Mouse (Mus musculus) gonadal fat pad, adult 2 months (tissue): ENCODE data around the gene Gm45213. TPM values are rescaled to one million over a fixed set of nuclear protein-coding genes. Genes with fewer than 3 reads are reported as not detected.

Experiments used
- DNase-seq: peaks from one replicate; pipeline ENCODE4 v3.0.0-alpha.2; 2012; ENCODE audit warnings: low read depth
- polyA plus RNA-seq: library from polyadenylated mRNA; depleted of rRNA; stranded (reverse); fragments of >200 nt; gene quantifications from 2 replicates; pipeline ENCODE4 v1.2.3, GENCODE M21; 2012; rRNA removed

The Gm45213 gene
- not detected in 2 replicates for polyA plus RNA-seq

- DNase-seq, result no peak
These were observed at the start of gene Gm45213 for GRCm38 (mm10) chr7:66043552-66044459. Gene Gm45213 (plus strand): TSS chr7:66043602.

- no peak for DNase-seq
These were observed 42.2 kb upstream of the Gm45213 start for GRCm38 (mm10) chr7:66001035-66001754.

- no peak for DNase-seq
These were observed 41.6 kb upstream of the Gm45213 start for GRCm38 (mm10) chr7:66001797-66002196.

GRCm38 (mm10) chr7:66003447-66003846 is 40.0 kb upstream of the Gm45213 start:
- no peak for DNase-seq

DNA sequence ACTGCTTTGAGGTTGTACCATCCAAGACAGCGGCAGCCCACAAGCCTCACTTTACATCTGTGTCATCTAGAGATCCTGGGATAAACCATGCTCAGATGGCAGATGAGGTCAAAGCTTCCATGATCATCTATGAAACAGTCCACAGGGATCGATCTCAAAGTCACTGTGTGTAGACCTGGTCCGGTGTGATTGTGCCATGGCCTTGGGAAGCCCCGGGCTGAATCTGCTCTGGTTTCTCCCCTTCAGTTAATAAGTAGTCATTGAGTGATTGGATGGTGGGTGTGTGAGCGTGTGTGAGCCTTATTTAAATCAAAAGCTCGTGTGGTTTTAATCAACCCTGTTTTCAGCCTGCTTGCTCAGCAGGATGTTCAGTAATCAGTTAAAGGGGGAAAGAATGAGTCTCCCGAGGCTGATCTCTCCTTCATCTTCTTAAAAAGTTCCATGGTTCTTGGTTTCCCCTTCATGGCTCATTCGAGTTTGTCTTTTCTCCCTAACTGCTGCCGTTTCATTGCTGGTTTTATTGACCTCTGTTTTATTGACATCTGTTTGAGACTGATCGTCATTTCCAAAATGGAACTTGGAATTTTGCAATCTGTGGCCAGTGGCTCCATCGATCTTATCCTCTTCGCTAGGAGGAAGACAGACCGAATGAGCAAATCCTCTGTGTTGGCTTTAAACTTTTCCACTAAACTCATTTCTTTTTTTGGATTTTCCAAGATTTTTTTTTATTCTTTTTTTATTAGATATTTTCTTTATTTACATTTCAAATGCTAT is 39.4 kb upstream of the Gm45213 start:
- DNase-seq, result no peak

- DNase-seq, result no peak
These were observed 38.3 kb upstream of the Gm45213 start for GRCm38 (mm10) chr7:66005066-66005465.

- DNase-seq, result no peak
These were observed 35.1 kb upstream of the Gm45213 start for GRCm38 (mm10) chr7:66008161-66008891.

- no peak for DNase-seq
These were observed 34.5 kb upstream of the Gm45213 start for GRCm38 (mm10) chr7:66008892-66009273.

DNA sequence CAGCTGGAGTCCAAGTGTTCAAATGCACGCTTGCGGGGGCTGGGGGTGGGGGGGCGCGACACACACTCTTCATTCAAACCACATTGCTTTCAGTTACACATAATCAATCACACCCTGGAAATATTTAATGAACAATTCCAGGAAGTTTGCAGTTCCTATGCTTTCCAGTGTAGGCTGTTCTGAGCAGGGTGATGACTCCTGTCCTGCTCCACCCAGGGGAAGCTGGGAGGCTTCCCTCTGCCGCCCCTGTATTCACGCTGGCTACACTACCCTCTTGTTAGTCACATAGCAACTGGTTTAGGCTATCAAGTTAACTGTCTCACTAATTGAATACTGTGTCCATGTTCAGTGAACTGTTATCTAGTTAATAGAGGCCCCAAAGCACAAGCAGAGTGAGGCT is 32.9 kb upstream of the Gm45213 start:
- no peak for DNase-seq

DNA sequence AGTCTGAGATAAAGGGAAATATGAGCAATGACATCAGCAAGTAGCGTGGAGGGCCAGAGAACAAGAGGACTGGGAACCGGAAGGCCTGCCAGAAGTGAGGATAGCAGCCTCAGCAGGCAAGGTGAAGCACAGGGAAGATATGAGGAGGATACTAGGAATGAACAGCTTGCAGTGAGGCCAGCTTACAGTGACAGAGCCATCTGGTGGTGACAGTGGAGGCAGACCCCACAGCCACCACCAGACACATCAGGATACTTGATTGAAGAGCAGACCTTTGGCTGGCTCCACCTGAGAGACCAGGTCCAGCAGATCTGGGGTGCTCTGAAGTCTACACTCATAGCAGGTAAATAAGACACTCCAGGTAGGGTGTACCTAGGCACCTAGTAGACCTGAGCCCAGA is 15.7 kb upstream of the Gm45213 start:
- DNase-seq, result no peak

- no peak for DNase-seq
These were observed 14.5 kb upstream of the Gm45213 start for GRCm38 (mm10) chr7:66028766-66029512.

DNA sequence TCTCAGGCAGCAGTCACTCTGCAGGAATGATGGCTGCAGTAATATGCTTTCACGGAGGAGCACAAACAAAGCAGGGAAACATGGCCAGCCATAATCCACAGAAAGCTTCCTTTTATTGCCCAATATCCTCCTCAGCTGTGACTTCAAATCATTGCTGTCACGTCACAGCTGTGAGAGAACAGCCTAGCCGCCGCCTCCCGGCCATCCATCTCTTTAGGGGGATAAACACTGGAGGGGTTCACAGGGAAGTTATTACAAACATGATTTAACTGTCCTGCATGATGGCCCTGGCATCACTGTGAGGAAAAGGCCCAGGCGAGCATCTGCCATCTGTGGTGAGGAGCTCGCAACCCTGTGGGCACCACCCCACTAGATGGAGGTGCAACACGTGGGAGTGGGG is 6.6 kb upstream of the Gm45213 start:
- no peak for DNase-seq

GRCm38 (mm10) chr7:66038261-66038660 is 5.1 kb upstream of the Gm45213 start:
- DNase-seq, result no peak

DNA sequence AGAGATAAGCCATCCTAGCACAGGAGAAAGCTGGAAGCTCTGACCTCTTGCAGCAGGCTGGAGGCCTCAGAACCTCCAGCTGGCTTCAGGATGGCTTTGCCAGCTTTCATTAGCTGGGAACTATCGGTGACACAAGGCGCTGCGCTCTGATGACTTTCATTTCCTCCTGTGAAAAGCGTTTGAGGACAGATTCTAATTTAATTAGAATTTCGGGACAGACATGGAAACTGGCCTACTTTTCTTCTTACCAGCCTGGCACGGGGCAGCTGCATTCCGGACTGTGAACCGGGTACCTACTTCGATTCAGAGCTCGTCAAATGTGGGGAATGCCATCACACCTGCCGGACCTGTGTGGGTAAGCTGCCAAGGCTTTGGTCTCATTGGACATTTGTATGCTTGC is 4.7 kb upstream of the Gm45213 start:
- DNase-seq, result no peak

DNA sequence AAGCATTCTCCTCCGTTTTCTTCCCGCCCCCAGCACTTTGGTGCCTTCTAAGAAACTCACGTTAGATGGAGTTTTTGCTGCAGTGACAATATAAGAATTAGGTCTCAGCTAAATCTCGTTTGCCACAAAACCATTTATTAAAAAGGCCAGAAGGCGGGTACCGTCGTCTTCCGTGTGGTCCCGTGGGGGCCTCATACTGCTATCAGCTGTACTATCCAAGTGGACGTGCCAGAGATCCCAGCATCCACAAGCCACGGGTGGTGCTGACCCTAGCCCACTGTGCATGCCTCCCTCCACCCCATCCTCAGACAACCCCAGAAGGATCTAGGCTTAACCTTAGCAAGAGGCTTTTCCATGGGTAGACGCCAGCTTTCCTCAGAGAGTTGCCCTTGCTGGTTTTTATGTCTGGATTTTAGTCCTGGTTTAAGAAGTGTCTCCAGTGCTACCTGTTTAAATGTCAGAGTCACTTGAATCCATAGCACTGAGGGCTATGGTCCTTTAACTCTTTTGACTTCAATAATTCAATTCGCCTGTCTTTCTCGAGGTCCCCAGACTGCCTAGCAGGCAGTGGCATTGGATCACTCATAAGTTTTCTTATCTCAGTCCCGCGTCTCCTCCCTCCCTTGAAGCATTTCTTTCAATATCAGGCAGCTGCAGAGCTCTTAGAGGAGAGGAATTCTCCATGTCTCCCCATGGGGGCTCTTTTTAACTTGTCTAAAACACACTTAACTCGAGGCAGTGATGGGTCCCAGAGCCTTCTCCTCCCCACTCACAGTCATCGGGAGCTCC is 3.2 kb upstream of the Gm45213 start:
- DNase-seq, result no peak

DNA sequence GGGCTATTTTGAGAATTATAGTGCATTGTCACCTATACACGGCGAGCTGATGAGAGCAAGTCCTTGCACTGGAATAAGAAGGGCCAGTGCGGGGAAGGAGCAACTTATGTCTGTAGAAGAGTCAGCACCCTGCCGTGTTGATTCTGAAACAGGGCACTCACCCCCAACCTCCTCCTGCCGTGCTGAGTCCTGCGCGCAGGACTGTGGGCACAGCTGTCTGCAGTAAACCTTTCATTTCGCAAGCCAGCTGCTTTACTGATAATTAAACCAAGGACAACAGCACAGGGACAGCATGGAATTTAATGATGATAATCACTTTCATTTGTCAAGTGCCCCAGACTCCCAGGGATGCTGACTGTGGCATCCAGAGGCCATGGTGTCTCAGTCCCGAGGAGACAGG is 1.2 kb downstream of the Gm45213 start:
- no peak for DNase-seq

- no peak for DNase-seq
These were observed 3.8 kb downstream of the Gm45213 start for GRCm38 (mm10) chr7:66046921-66047918.

DNA sequence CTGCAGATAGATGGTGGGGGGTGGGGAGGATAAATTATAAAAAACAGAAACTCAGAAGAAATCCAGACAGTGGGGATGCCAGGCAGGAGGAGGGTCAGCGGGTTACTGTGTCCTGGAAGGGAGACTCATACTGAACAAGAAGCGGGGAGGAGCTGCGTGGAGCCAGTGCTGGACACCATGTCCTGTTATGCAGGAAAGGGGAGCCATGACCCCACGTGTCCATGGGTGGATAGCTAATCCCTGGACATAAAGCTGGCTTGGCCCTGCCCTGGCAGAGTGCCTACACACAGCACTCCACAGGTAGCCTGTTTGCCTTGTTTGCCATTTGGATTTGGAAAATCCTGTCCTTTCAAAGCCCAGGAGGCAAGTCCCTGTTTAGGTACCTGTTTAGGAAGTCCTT is 4.6 kb downstream of the Gm45213 start:
- no peak for DNase-seq
